In the genomic region with DNA sequence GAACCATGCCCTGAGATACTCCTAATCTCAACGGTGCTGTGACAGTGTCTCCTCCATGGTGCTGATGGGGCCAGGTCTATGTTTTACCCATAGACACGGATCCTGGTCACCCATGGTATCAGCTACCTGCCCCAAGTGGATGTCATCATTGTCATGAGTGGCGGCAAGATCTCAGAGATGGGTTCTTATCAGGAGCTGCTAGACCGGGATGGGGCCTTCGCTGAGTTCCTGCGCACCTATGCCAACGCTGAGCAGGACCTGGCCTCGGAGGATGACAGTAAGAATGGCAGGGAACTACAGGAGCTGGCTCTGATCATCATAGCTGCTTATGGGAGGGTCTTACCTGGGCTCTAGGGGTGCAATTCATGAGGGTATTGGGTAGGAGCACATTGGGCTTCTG, we compare ENCODE assay signal across 30 mouse cellular contexts.
"Had no signal": no experiment of that assay in that cellular context is flagged by ENCODE, and none has a peak within 500 bp of the region (broad histone marks: within the 10 kb centered on the region; RNA-seq: fewer than 3 reads in every experiment).

No protein-coding gene starts in this region.

- H3K4me1 ChIP-seq: liver, embryonic 15.5 days; lung, embryonic 15.5 days; midbrain, embryonic 10.5 days; midbrain, embryonic 12.5 days; midbrain, embryonic 13.5 days; neural tube, embryonic 12.5 days had no signal

- H3K4me2 ChIP-seq: limb, embryonic 12.5 days; limb, embryonic 13.5 days; limb, embryonic 15.5 days; liver, embryonic 11.5 days; liver, embryonic 12.5 days; liver, embryonic 13.5 days; liver, embryonic 15.5 days; lung, embryonic 14.5 days; lung, embryonic 15.5 days; midbrain, embryonic 12.5 days; midbrain, embryonic 13.5 days; neural tube, embryonic 12.5 days had no signal

- H3K9ac ChIP-seq: limb, embryonic 12.5 days; limb, embryonic 13.5 days; limb, embryonic 15.5 days; liver, embryonic 12.5 days; liver, embryonic 13.5 days; liver, embryonic 14.5 days; liver, embryonic 15.5 days; liver, postnatal 0 days; lung, embryonic 14.5 days; lung, embryonic 15.5 days; midbrain, embryonic 12.5 days; midbrain, embryonic 13.5 days; neural tube, embryonic 12.5 days had no signal

- ATAC-seq: liver, postnatal 0 days; lung, postnatal 0 days; midbrain, embryonic 13.5 days; midbrain, embryonic 16.5 days had no signal

- H3K9me3 ChIP-seq: limb, embryonic 10.5 days; limb, embryonic 12.5 days; limb, embryonic 13.5 days; limb, embryonic 15.5 days; liver, embryonic 12.5 days; liver, embryonic 13.5 days; liver, embryonic 15.5 days; lung, embryonic 15.5 days; megakaryocyte, embryonic 14.5 days; midbrain, embryonic 10.5 days; midbrain, embryonic 12.5 days; midbrain, embryonic 13.5 days; neural tube, embryonic 12.5 days had no signal

- H3K4me3 ChIP-seq: limb, embryonic 10.5 days; limb, embryonic 12.5 days; limb, embryonic 13.5 days; limb, embryonic 15.5 days; liver, embryonic 12.5 days; liver, embryonic 13.5 days; liver, embryonic 15.5 days; lung, embryonic 15.5 days; megakaryocyte, embryonic 14.5 days; midbrain, embryonic 10.5 days; midbrain, embryonic 12.5 days; midbrain, embryonic 13.5 days; myocyte; neural tube, embryonic 12.5 days had no signal

- H3K27ac ChIP-seq: limb, embryonic 10.5 days; limb, embryonic 12.5 days; limb, embryonic 13.5 days; limb, embryonic 15.5 days; liver, embryonic 12.5 days; liver, embryonic 13.5 days; liver, embryonic 14.5 days; liver, embryonic 15.5 days; lung, embryonic 15.5 days; macrophage; midbrain, embryonic 10.5 days; midbrain, embryonic 12.5 days; midbrain, embryonic 13.5 days; neural tube, embryonic 12.5 days had no signal

- DNase-seq: left cerebral cortex, postnatal 4 days; liver; liver, embryonic 13.5 days; liver, postnatal 0 days; lung, adult 18-20 months; lung, adult 2 months; lung, embryonic 14.5 days; lung, postnatal 10 days; lung, postnatal 14 days; lung, postnatal 36 days; lung, postnatal 4 days; midbrain, embryonic 14.5 days had no signal

- H3K27me3 ChIP-seq: limb, embryonic 12.5 days; limb, embryonic 13.5 days; limb, embryonic 15.5 days; liver, embryonic 12.5 days; liver, embryonic 13.5 days; liver, embryonic 15.5 days; lung, embryonic 15.5 days; megakaryocyte, embryonic 14.5 days; midbrain, embryonic 12.5 days; midbrain, embryonic 13.5 days; neural tube, embryonic 12.5 days had no signal

- H3K36me3 ChIP-seq: liver, embryonic 15.5 days had no signal
